Mouse (Mus musculus): ENCODE measurements around the gene Tmem184c. TPM values are rescaled to one million over a fixed set of nuclear protein-coding genes. Genes with fewer than 3 reads are reported as not detected.

Gene Tmem184c
- 213 TPM for polyA plus RNA-seq (2014; fragmentation: Illumina TruSeq; extraction: RNeasy Lipid Tissue Mini Kit (QIAGEN cat#74804); ENCODE audit: low read depth, low replicate concordance)

DNA sequence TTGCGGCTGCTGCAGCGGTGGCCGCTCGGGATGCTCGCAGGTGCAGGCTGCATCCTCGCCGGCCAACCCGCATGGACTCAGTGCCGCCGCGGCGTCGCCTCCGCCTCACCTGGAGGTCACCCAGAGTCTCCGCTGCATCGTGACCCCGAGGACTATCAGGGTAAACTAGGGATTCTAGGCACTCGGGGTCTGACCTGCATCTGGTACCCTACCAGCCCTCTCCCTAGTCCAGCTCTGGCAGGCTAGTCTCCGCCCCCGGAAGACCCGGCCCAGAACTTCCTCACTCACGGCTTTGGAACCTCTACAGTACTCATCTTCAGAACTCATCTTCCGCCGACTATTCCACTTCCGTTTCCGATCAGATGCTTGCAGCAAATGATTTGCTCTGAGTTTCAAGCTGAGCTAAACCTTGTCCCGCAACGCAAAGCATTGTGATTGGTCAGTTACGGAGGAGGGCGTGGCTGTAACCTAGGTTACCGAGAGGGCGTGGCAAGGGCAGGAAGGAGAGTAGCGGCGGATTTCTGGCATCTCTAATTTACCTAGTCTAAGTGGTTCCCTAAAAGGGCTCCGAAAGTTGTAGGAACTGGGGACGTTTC lies at the start of gene Tmem184c:
Gene Tmem184c, minus strand, starts transcription at position 325 of the 596 bp plus-strand sequence.

GRCm38 (mm10) chr8:77549121-77549706 lies 61.3 kb downstream of the Tmem184c start, which contains the start of gene Prmt9:
Gene Prmt9, plus strand, starts transcription at chr8:77549397.

Other genes with a start within 250 kb of the Tmem184c start
- 40.4 TPM for gene Arhgap10, start 92.7 kb downstream of the Tmem184c start, polyA plus RNA-seq (2014; fragmentation: Illumina TruSeq; extraction: RNeasy Lipid Tissue Mini Kit (QIAGEN cat#74804); ENCODE audit: low read depth, low replicate concordance)
- 45.3 TPM for gene Prmt9, start 61.3 kb downstream of the Tmem184c start, polyA plus RNA-seq (2014; fragmentation: Illumina TruSeq; extraction: RNeasy Lipid Tissue Mini Kit (QIAGEN cat#74804); ENCODE audit: low read depth, low replicate concordance)
- 18.7 TPM for gene Ednra, start 113.8 kb upstream of the Tmem184c start, polyA plus RNA-seq (2014; fragmentation: Illumina TruSeq; extraction: RNeasy Lipid Tissue Mini Kit (QIAGEN cat#74804); ENCODE audit: low read depth, low replicate concordance)

All from adrenal gland, adult 10 weeks (tissue).